Mouse (Mus musculus) midbrain, embryonic 12.5 days (tissue): ENCODE data around the gene 1110017D15Rik. TPM values are rescaled to one million over a fixed set of nuclear protein-coding genes. Genes with fewer than 3 reads are reported as not detected.

ENCODE experiments used
- ATAC-seq: fragments of 200-750 bp; cut with Nextera tagmentation; 2 replicates; pipeline ENCODE4 v1.8.0; 2017; ENCODE audit warnings: low read depth, moderate TSS enrichment, moderate library complexity; ENCODE audit not compliant: low FRiP score
- H3K27ac ChIP-seq: fragments of 300-500 bp; sonication (generic); replicated peaks from 2 replicates; pipeline ENCODE4 v1.5.1; 2016; ENCODE audit warnings: mild to moderate bottlenecking
- H3K27me3 ChIP-seq: fragments of 300-500 bp; sonication (generic); 2 replicates; pipeline ENCODE4 v1.6.1; 2016; ENCODE audit warnings: mild to moderate bottlenecking
- H3K36me3 ChIP-seq: fragments of 300-500 bp; sonication (generic); 2 replicates; pipeline ENCODE4 v1.6.1; 2016
- H3K4me1 ChIP-seq: fragments of 300-500 bp; sonication (generic); 2 replicates; pipeline ENCODE4 v1.6.1; 2016
- H3K4me2 ChIP-seq: fragments of 300-500 bp; sonication (generic); replicated peaks from 2 replicates; pipeline ENCODE4 v1.6.1; 2016; ENCODE audit warnings: mild to moderate bottlenecking, moderate library complexity
- H3K4me3 ChIP-seq: fragments of 300-500 bp; sonication (generic); 2 replicates; pipeline ENCODE4 v1.5.1; 2016; ENCODE audit warnings: mild to moderate bottlenecking
- H3K9ac ChIP-seq: fragments of 300-500 bp; sonication (generic); replicated peaks from 2 replicates; pipeline ENCODE4 v1.6.1; 2016; ENCODE audit warnings: mild to moderate bottlenecking, moderate library complexity
- H3K9me3 ChIP-seq: fragments of 300-500 bp; sonication (generic); 2 replicates; pipeline ENCODE4 v1.6.1; 2016; ENCODE audit warnings: mild to moderate bottlenecking
- WGBS: fragments of 180-500 bp; shearing (Covaris S2); methylation state at CpG from one replicate; pipeline ENCODE4 v1.1.7; 2016; 5-methylcytosine and 5-hydroxymethylcytosine counted together
- polyA plus RNA-seq: library from polyadenylated mRNA; unstranded; fragments of >200 nt; fragmentation: Nextera tagmentation; extraction: Ambion mirVana; gene quantifications from 2 replicates; pipeline ENCODE4 v1.2.1, GENCODE M21; 2016

Gene 1110017D15Rik
- polyA plus RNA-seq, result 5.0 and 5.5 TPM in 2 replicates

GRCm38 (mm10) chr4:41517233-41517632 lies at the start of gene 1110017D15Rik:
Gene 1110017D15Rik, minus strand, starts transcription at chr4:41517333.
- no peak within 1 kb of the TSS for H3K4me3 ChIP-seq
- H3K27ac ChIP-seq, result no peak within 1 kb of the TSS
- no peak within 1 kb of the TSS for H3K4me2 ChIP-seq
- ATAC-seq, result no peak
- H3K9ac ChIP-seq, result no peak within 1 kb of the TSS
- 92% methylated on average over 2 of the region's 2 CpGs for WGBS
- H3K9me3 ChIP-seq, result no peaks in the 10 kb centered on the region
- H3K4me1 ChIP-seq, result peaks cover 6% of the 10 kb centered on the region; the same call in 1 of the 2 replicates
- 0 out of 2 replicates have a peak, but pooled peaks cover 3% of the 10 kb centered on the region for H3K27me3 ChIP-seq
- H3K36me3 ChIP-seq, result peaks cover 23% of the 10 kb centered on the region; the same call in 1 of the 2 replicates

- no peaks in the 10 kb centered on the region for H3K9me3 ChIP-seq
- H3K4me2 ChIP-seq, result peak overlapping the region; percentile 22
- no peaks in the 10 kb centered on the region for H3K36me3 ChIP-seq
- WGBS, result 4% methylated on average over 3 of the region's 3 CpGs
- no peak for ATAC-seq
- peaks cover 30% of the 10 kb centered on the region for H3K4me1 ChIP-seq
- no peaks in the 10 kb centered on the region for H3K27me3 ChIP-seq
- H3K4me3 ChIP-seq, result no peak overlapping the region
- no peak overlapping the region; the same call in 1 of the 2 replicates for H3K9ac ChIP-seq
- H3K27ac ChIP-seq, result peak overlapping the region; percentile 47; the same call in 1 of the 2 replicates
Measured at GRCm38 (mm10) chr4:41566123-41566522, 49.0 kb upstream of the 1110017D15Rik start.

GRCm38 (mm10) chr4:41563297-41563696 lies 46.2 kb upstream of the 1110017D15Rik start:
- H3K4me2 ChIP-seq, result no peak overlapping the region
- H3K4me3 ChIP-seq, result no peak overlapping the region
- no peaks in the 10 kb centered on the region for H3K9me3 ChIP-seq
- H3K9ac ChIP-seq, result no peak overlapping the region
- peaks cover 25% of the 10 kb centered on the region for H3K4me1 ChIP-seq
- no peak for ATAC-seq
- H3K27me3 ChIP-seq, result no peaks in the 10 kb centered on the region
- no peak overlapping the region for H3K27ac ChIP-seq
- no peaks in the 10 kb centered on the region for H3K36me3 ChIP-seq
- WGBS, result 93% methylated on average over 5 of the region's 5 CpGs

DNA sequence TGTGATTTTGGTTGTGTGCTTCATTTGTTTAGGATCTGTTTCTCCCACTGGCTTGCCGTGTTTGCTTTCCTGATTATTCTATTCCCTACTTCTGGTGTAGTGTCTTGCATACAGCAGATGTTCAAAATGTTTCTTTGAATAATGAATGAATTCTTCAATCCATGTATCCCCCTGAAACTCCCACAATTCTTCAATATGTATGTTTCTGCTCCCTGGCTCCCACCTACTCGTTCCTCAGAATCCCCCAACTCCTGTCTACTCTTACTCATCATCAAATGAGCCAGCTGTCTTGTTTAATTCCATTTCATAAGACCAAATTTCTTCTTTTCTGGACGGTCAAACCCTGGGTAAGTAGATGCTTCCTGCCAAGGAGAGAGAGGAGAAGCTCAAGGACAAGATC lies 40.0 kb upstream of the 1110017D15Rik start:
- Histone ChIP-seq H3K4me2 (0 out of 2 replicates have a peak overlapping the region, but pooled peaks have one; percentile 1), H3K9me3 (no peaks in the 10 kb centered on the region), H3K27ac (0 out of 2 replicates have a peak overlapping the region, but pooled peaks have one; percentile 15), H3K4me1 (peaks cover 16% of the 10 kb centered on the region; the same call in 1 of the 2 replicates), H3K4me3 (no peak overlapping the region), H3K36me3 (no peaks in the 10 kb centered on the region), H3K27me3 (no peaks in the 10 kb centered on the region), H3K9ac (no peak overlapping the region)
- 74% methylated on average over 3 of the region's 3 CpGs for WGBS
- no peak for ATAC-seq

DNA sequence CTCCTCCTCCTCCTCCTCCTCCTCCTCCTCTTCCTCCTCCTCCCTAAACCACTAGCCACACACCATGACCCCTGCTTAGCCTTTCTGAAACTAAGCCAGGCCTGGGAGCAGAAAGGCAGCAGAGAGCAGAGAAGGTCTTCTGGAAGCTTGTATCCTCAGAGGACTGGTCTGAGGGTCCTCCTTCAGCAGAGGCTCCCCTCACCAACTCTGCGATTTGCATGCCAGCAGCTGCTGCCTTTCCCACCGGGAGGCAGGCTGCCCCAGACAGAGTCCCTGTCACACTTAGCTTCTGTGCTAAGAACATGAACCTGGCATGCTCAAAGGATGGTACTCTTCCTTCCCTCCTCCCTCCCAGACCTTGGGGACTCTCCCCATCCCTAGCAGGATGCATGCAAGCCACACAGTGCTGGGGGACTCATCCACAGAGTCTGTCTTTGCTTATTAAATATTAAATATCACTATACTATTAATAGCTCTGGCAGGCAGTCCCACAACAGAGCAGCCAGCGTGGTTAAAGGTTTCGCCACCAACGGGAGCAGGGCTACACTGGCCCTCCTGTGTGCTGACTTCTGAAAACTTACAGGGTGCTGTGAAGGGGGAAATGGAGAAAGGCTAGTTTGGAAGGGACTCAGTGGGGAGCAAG lies 39.3 kb upstream of the 1110017D15Rik start:
- Histone ChIP-seq H3K9ac (no peak overlapping the region), H3K4me3 (no peak overlapping the region), H3K4me2 (0 out of 2 replicates have a peak overlapping the region, but pooled peaks have one; percentile 1), H3K36me3 (no peaks in the 10 kb centered on the region), H3K27ac (peak overlapping the region; percentile 15), H3K4me1 (peaks cover 16% of the 10 kb centered on the region; the same call in 1 of the 2 replicates), H3K9me3 (no peaks in the 10 kb centered on the region), H3K27me3 (no peaks in the 10 kb centered on the region)
- WGBS, result 60% methylated on average over 5 of the region's 5 CpGs
- ATAC-seq, result peak; percentile 41; the same call in 1 of the 2 replicates

- no peaks in the 10 kb centered on the region for H3K36me3 ChIP-seq
Measured at GRCm38 (mm10) chr4:41554994-41555663, 38.0 kb upstream of the 1110017D15Rik start.

DNA sequence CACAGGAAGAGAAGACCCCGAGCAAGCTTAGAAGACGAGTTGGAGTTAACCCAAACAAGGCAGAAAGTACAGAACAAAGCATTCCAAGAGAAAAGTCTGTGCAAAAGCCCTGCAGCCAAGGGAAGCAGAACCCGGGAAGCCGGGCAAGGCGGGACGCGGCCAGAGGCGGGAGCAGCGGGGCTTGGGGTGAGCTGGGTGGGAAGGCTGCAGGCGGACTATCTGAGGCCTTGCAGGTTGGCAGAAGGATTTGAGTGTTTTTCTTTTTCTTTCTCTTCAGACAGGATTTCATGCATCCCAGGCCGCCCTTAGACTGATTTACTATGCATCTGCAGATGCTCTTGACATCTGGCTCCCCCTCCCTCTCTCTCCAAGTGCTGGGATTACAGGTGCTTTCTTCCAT lies 36.0 kb upstream of the 1110017D15Rik start:
- Histone ChIP-seq H3K4me2 (no peak overlapping the region), H3K27me3 (no peaks in the 10 kb centered on the region), H3K4me1 (peaks cover 16% of the 10 kb centered on the region; the same call in 1 of the 2 replicates), H3K9me3 (no peaks in the 10 kb centered on the region), H3K9ac (no peak overlapping the region), H3K36me3 (no peaks in the 10 kb centered on the region), H3K27ac (0 out of 2 replicates have a peak overlapping the region, but pooled peaks have one; percentile 35), H3K4me3 (no peak overlapping the region)
- ATAC-seq, result no peak
- WGBS, result 60% methylated on average over 11 of the region's 11 CpGs

More at GRCm38 (mm10) chr4:41554994-41555663, 38.0 kb upstream of the 1110017D15Rik start:
- 82% methylated on average over 14 of the region's 14 CpGs for WGBS
- Histone ChIP-seq H3K4me3 (no peak overlapping the region), H3K4me1 (peaks cover 16% of the 10 kb centered on the region; the same call in 1 of the 2 replicates), H3K9me3 (no peaks in the 10 kb centered on the region), H3K9ac (no peak overlapping the region), H3K27me3 (no peaks in the 10 kb centered on the region), H3K27ac (no peak overlapping the region), H3K4me2 (no peak overlapping the region)
- no peak for ATAC-seq

DNA sequence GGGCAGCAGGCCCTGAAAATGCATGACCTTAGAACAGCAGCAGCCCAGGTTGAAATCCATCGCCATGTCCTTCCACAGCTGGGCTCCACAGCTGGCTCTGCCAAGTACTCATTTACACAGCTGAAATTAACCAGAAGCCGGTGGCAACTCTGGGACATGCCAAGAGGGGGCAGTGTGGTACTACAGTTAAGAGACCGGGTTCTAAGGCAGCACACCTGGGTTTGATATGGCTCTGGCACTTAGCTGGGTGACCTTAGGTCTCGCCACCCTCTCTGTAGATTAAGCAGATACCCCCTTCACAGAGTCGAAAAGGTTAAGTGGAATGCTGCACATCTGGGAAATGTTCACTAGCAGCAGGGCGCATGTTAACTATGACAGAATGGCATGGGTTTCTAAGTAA lies 35.4 kb upstream of the 1110017D15Rik start:
- no peak overlapping the region for H3K4me2 ChIP-seq
- H3K9ac ChIP-seq, result no peak overlapping the region
- H3K27ac ChIP-seq, result no peak overlapping the region
- 41% methylated on average over 6 of the region's 6 CpGs for WGBS
- H3K9me3 ChIP-seq, result no peaks in the 10 kb centered on the region
- peaks cover 16% of the 10 kb centered on the region; the same call in 1 of the 2 replicates for H3K4me1 ChIP-seq
- ATAC-seq, result no peak
- H3K4me3 ChIP-seq, result no peak overlapping the region
- no peaks in the 10 kb centered on the region for H3K36me3 ChIP-seq
- no peaks in the 10 kb centered on the region for H3K27me3 ChIP-seq

GRCm38 (mm10) chr4:41547086-41547485 lies 30.0 kb upstream of the 1110017D15Rik start:
- WGBS, result 84% methylated on average over 1 of the region's 1 CpGs
- no peak overlapping the region for H3K27ac ChIP-seq
- no peaks in the 10 kb centered on the region for H3K36me3 ChIP-seq
- no peaks in the 10 kb centered on the region for H3K27me3 ChIP-seq
- ATAC-seq, result no peak
- no peak overlapping the region for H3K9ac ChIP-seq
- no peak overlapping the region for H3K4me3 ChIP-seq
- H3K4me1 ChIP-seq, result peaks cover 16% of the 10 kb centered on the region; the same call in 1 of the 2 replicates
- H3K4me2 ChIP-seq, result no peak overlapping the region
- no peaks in the 10 kb centered on the region for H3K9me3 ChIP-seq

DNA sequence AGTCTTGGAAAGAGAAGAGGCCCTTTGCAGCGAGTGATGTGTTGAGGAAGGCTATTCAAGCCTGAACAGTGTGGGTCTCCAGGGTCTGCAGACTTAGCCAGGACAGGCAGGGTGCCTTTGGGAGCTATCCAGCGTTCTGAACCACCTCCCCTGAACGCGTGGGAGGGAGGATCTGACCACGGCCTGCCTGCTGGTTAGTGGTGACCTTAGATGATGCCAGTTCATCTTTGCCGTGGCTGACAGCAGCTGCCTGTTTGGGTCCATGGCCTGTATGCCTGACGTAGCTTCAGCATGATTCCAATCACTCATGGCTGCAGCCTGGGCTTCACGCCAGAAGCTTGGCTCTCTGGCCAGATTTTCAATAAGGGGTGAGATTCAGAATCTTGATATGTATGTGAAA lies 28.9 kb upstream of the 1110017D15Rik start:
- H3K9ac ChIP-seq, result no peak overlapping the region
- H3K4me2 ChIP-seq, result no peak overlapping the region
- no peaks in the 10 kb centered on the region for H3K36me3 ChIP-seq
- no peaks in the 10 kb centered on the region for H3K9me3 ChIP-seq
- WGBS, result 30% methylated on average over 8 of the region's 8 CpGs
- H3K27me3 ChIP-seq, result no peaks in the 10 kb centered on the region
- no peak overlapping the region for H3K4me3 ChIP-seq
- H3K4me1 ChIP-seq, result peaks cover 16% of the 10 kb centered on the region; the same call in 1 of the 2 replicates
- no peak overlapping the region for H3K27ac ChIP-seq
- ATAC-seq, result no peak

GRCm38 (mm10) chr4:41542136-41542535 lies 25.0 kb upstream of the 1110017D15Rik start:
- no peak for ATAC-seq

DNA sequence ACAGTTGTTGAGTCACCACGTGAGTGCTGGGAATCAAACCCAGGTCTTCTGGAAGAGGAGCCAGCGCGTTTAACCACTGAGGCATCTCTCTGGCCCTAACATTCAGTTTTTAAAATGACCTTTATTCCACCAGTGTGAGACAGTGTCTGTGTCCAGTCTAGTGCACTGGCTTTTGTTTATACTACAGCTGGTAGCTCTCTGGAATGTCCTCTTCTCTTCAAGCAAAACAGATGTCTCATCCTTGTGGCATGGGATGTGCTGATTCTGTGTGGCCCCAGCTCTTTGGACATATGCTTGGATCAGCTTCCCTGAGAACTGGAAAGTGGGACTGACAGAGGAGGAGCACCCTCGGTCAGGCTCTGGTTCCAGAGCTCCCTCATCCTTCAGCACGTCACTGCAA lies 17.7 kb upstream of the 1110017D15Rik start:
- Histone ChIP-seq H3K4me1 (peaks cover 13% of the 10 kb centered on the region), H3K27me3 (no peaks in the 10 kb centered on the region), H3K36me3 (peaks cover 8% of the 10 kb centered on the region; the same call in 1 of the 2 replicates), H3K4me3 (no peak overlapping the region), H3K4me2 (no peak overlapping the region), H3K9me3 (no peaks in the 10 kb centered on the region), H3K9ac (no peak overlapping the region), H3K27ac (no peak overlapping the region)
- ATAC-seq, result no peak
- WGBS, result 79% methylated on average over 5 of the region's 5 CpGs

More at GRCm38 (mm10) chr4:41542136-41542535, 25.0 kb upstream of the 1110017D15Rik start:
- Histone ChIP-seq H3K4me3 (no peak overlapping the region), H3K9me3 (no peaks in the 10 kb centered on the region), H3K36me3 (peaks cover 4% of the 10 kb centered on the region; the same call in 1 of the 2 replicates), H3K4me2 (no peak overlapping the region), H3K9ac (no peak overlapping the region), H3K27me3 (no peaks in the 10 kb centered on the region), H3K4me1 (peaks cover 16% of the 10 kb centered on the region; the same call in 1 of the 2 replicates), H3K27ac (peak overlapping the region; percentile 52; the same call in 1 of the 2 replicates)
- 81% methylated on average over 8 of the region's 8 CpGs for WGBS
